Mouse (Mus musculus): ENCODE measurements around the gene Abcc6. TPM values are rescaled to one million over a fixed set of nuclear protein-coding genes. Genes with fewer than 3 reads are reported as not detected.

The Abcc6 gene
- polyA plus RNA-seq (2015; fragmentation: Nextera tagmentation; extraction: Ambion mirVana), result 0.16 TPM in 1 of 2 replicates, not detected in the other

GRCm38 (mm10) chr7:46030145-46030488 lies at the start of gene Abcc6:
TSS of gene Abcc6 (minus strand) at chr7:46030302.
- whole genome bisulfite sequencing, result 12% methylated on average over 11 of the region's 11 CpGs
- H3K27me3 ChIP-seq, result no peaks in the 10 kb centered on the region
- no peak within 1 kb of the TSS for H3K27ac ChIP-seq
- peaks cover 16% of the 10 kb centered on the region for H3K4me1 ChIP-seq (replicated peaks)
- no peaks in the 10 kb centered on the region for H3K9me3 ChIP-seq (replicated peaks)
- H3K4me3 ChIP-seq, result no peak within 1 kb of the TSS
- H3K4me2 ChIP-seq, result peak within 1 kb of the TSS; percentile 37
- H3K9ac ChIP-seq, result 0 out of 2 replicates have a peak within 1 kb of the TSS, but pooled peaks have one; percentile 1
- no peak for ATAC-seq (replicated peaks; ENCODE audit: insufficient number of reproducible peaks, insufficient read depth, low FRiP score, low read depth)
- no peaks in the 10 kb centered on the region for H3K36me3 ChIP-seq

- no peak overlapping the region for H3K4me2 ChIP-seq
- no peaks in the 10 kb centered on the region for H3K9me3 ChIP-seq (replicated peaks)
- H3K4me1 ChIP-seq (replicated peaks), result peaks cover 2% of the 10 kb centered on the region; the same call in 1 of the 2 replicates
- ATAC-seq (replicated peaks; ENCODE audit: insufficient number of reproducible peaks, insufficient read depth, low FRiP score, low read depth), result no peak
- no peaks in the 10 kb centered on the region for H3K27me3 ChIP-seq
- 85% methylated on average over 12 of the region's 12 CpGs for WGBS
- H3K27ac ChIP-seq, result no peak overlapping the region
- no peak overlapping the region for H3K4me3 ChIP-seq
- H3K9ac ChIP-seq, result no peak overlapping the region
- peaks cover 72% of the 10 kb centered on the region for H3K36me3 ChIP-seq
Measured at GRCm38 (mm10) chr7:46077675-46078074, 47.6 kb upstream of the Abcc6 start.

GRCm38 (mm10) chr7:46076844-46077243 lies 46.7 kb upstream of the Abcc6 start:
- Histone ChIP-seq H3K27me3 (no peaks in the 10 kb centered on the region), H3K27ac (no peak overlapping the region), H3K36me3 (peaks cover 73% of the 10 kb centered on the region), H3K4me1 (replicated peaks) (no peaks in the 10 kb centered on the region), H3K9ac (no peak overlapping the region), H3K4me2 (no peak overlapping the region), H3K9me3 (replicated peaks) (no peaks in the 10 kb centered on the region), H3K4me3 (no peak overlapping the region)
- no peak for ATAC-seq (replicated peaks; ENCODE audit: insufficient number of reproducible peaks, insufficient read depth, low FRiP score, low read depth)
- whole genome bisulfite sequencing, result 88% methylated on average over 7 of the region's 7 CpGs

- Histone ChIP-seq H3K4me1 (replicated peaks) (no peaks in the 10 kb centered on the region), H3K4me2 (no peak overlapping the region), H3K27me3 (no peaks in the 10 kb centered on the region)
Measured at GRCm38 (mm10) chr7:46068831-46069230, 38.7 kb upstream of the Abcc6 start.

DNA sequence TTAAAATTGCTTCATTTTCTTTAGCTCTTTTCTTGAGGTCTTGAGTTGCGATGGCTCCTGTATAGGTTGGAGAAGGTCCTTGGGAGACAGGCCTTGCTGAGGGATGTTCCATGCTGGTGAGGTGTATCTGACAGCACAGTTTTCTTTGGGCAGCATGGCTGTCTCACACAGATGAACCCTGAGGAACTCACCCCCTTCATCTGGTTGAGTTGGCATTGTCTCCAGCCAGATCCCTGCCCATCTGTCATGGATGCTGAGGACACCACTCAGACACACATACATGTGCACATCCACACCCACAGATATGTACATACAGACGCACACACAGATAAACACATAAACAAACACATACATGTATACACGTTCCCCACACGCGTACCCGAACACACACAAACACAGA lies 33.2 kb upstream of the Abcc6 start:
- ATAC-seq (replicated peaks; ENCODE audit: insufficient number of reproducible peaks, insufficient read depth, low FRiP score, low read depth), result no peak
- H3K9me3 ChIP-seq (replicated peaks), result no peaks in the 10 kb centered on the region
- no peak overlapping the region for H3K9ac ChIP-seq
- WGBS, result 96% methylated on average over 6 of the region's 6 CpGs
- no peak overlapping the region for H3K27ac ChIP-seq
- H3K27me3 ChIP-seq, result no peaks in the 10 kb centered on the region
- no peak overlapping the region for H3K4me2 ChIP-seq
- H3K36me3 ChIP-seq, result peaks cover 44% of the 10 kb centered on the region
- H3K4me3 ChIP-seq, result no peak overlapping the region
- no peaks in the 10 kb centered on the region for H3K4me1 ChIP-seq (replicated peaks)

More at GRCm38 (mm10) chr7:46068831-46069230, 38.7 kb upstream of the Abcc6 start:
- ATAC-seq (replicated peaks; ENCODE audit: insufficient number of reproducible peaks, insufficient read depth, low FRiP score, low read depth), result no peak
- H3K4me3 ChIP-seq, result no peak overlapping the region
- 87% methylated on average over 8 of the region's 8 CpGs for WGBS
- H3K36me3 ChIP-seq, result peaks cover 63% of the 10 kb centered on the region
- no peaks in the 10 kb centered on the region for H3K9me3 ChIP-seq (replicated peaks)
- no peak overlapping the region for H3K27ac ChIP-seq
- no peak overlapping the region for H3K9ac ChIP-seq

DNA sequence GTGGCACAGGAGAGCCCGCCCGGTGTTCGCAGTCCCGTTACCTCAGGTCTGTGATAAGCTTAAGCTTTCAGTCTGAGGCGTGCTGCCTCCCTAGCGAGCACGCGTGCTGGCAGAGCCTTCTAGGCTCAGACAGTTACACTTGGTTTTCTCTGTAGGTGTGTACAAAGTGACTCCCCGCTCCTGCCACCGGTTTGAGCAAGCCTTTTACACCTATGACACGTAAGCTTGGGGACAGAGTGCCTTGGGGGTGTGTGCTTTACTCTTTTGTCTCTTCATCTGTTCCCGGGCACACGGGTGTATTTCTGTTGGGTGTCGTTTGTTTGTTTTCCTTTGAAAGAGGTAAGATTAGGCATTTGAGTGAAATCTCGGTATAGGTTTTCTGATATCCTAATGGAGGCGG lies 31.5 kb upstream of the Abcc6 start:
- H3K27ac ChIP-seq, result no peak overlapping the region
- H3K4me1 ChIP-seq (replicated peaks), result no peaks in the 10 kb centered on the region
- 91% methylated on average over 16 of the region's 16 CpGs for WGBS
- H3K4me3 ChIP-seq, result no peak overlapping the region
- H3K4me2 ChIP-seq, result no peak overlapping the region
- peaks cover 42% of the 10 kb centered on the region for H3K36me3 ChIP-seq
- no peak for ATAC-seq (replicated peaks; ENCODE audit: insufficient number of reproducible peaks, insufficient read depth, low FRiP score, low read depth)
- H3K27me3 ChIP-seq, result no peaks in the 10 kb centered on the region
- no peak overlapping the region for H3K9ac ChIP-seq
- H3K9me3 ChIP-seq (replicated peaks), result no peaks in the 10 kb centered on the region

DNA sequence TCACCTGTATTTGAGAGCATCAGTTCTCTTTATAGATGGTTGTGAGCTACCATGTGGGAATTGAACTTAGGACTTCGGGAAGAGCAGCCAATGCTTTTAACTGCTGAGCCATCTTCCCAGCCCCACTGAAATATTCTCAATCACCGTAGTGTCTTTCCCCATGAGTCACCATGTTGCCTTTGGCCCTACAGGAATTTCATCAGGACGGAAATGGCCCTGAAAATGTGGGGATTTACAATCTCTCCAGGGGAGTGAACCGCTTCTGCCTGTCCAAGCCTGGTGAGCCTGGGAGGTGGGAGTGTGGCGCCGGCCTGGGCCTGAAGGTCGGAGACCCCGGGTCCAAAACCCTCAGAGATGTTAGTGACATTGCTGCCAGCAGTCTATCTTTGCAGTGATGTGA lies 30.6 kb upstream of the Abcc6 start:
- no peak overlapping the region for H3K9ac ChIP-seq
- H3K9me3 ChIP-seq (replicated peaks), result no peaks in the 10 kb centered on the region
- 91% methylated on average over 8 of the region's 8 CpGs for WGBS
- no peak for ATAC-seq (replicated peaks; ENCODE audit: insufficient number of reproducible peaks, insufficient read depth, low FRiP score, low read depth)
- no peak overlapping the region for H3K27ac ChIP-seq
- H3K4me2 ChIP-seq, result no peak overlapping the region
- H3K4me3 ChIP-seq, result no peak overlapping the region
- H3K36me3 ChIP-seq, result peaks cover 43% of the 10 kb centered on the region
- no peaks in the 10 kb centered on the region for H3K27me3 ChIP-seq
- H3K4me1 ChIP-seq (replicated peaks), result no peaks in the 10 kb centered on the region

- Histone ChIP-seq H3K4me2 (no peak overlapping the region), H3K9me3 (replicated peaks) (no peaks in the 10 kb centered on the region), H3K4me1 (replicated peaks) (no peaks in the 10 kb centered on the region), H3K4me3 (no peak overlapping the region), H3K9ac (no peak overlapping the region), H3K27me3 (no peaks in the 10 kb centered on the region), H3K36me3 (peaks cover 48% of the 10 kb centered on the region), H3K27ac (no peak overlapping the region)
- WGBS, result 82% methylated on average over 11 of the region's 11 CpGs
- no peak for ATAC-seq (replicated peaks; ENCODE audit: insufficient number of reproducible peaks, insufficient read depth, low FRiP score, low read depth)
Measured at GRCm38 (mm10) chr7:46058882-46059281, 28.8 kb upstream of the Abcc6 start.

DNA sequence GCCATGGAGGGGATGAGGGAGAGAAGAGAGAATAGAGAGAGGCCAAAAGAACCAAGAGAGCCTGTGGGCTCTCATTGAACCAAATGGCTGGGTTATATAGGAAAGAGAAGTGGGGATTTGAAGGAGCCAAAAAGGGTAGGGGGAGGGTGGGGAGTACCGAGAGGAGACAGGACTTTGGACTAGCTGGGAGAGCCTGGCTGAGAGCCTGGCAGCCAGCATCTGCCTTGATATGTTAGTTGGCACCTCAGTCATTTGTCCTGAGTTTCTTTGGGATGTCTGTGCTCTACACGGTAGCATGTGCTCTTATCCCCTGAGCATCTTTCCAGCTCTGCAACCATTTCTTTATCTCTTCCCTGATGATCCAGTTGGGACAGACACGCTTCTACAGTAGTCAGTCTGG lies 23.5 kb upstream of the Abcc6 start:
- 88% methylated on average over 3 of the region's 3 CpGs for WGBS
- no peaks in the 10 kb centered on the region for H3K27me3 ChIP-seq

DNA sequence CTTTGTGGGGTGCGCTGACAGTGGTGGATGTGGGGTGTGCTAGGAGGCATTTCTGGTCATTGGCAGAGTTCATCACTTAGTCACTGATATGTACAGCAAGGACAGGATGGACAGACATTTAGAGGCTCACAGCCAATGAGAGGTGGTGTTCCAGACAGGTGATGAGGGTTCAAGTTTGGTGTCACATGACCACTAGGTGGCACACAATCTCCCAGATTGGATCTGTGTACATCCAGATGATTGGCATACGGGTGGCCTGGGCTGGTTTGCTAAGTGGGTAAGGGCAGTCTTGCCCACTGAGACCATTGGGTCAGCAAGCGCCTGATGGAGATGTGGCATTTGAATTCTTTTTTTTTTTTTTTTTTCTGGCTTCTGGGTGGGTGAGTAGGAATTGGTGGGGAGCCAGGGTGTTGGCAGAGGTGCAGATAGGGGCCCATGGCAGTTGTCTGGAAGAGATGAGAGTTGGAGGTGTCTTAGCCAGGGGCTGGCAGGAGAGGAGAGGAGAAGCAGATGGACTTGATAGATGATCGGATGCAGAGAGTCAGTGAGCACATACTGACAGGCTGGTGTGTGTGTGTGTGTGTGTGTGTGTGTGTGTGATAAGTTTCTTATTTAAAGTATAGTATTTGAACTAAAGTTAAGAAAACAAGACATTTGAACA lies 22.2 kb upstream of the Abcc6 start:
- H3K4me2 ChIP-seq, result no peak overlapping the region
- ATAC-seq (replicated peaks; ENCODE audit: insufficient number of reproducible peaks, insufficient read depth, low FRiP score, low read depth), result no peak
- no peaks in the 10 kb centered on the region for H3K4me1 ChIP-seq (replicated peaks)
- peaks cover 48% of the 10 kb centered on the region; the same call in 1 of the 2 replicates for H3K36me3 ChIP-seq
- 86% methylated on average over 4 of the region's 4 CpGs for WGBS
- H3K9ac ChIP-seq, result no peak overlapping the region
- no peaks in the 10 kb centered on the region for H3K27me3 ChIP-seq
- no peak overlapping the region for H3K27ac ChIP-seq
- no peaks in the 10 kb centered on the region for H3K9me3 ChIP-seq (replicated peaks)
- no peak overlapping the region for H3K4me3 ChIP-seq

More for the DNA sequence above, 23.5 kb upstream of the Abcc6 start:
- H3K9me3 ChIP-seq (replicated peaks), result no peaks in the 10 kb centered on the region
- H3K4me1 ChIP-seq (replicated peaks), result no peaks in the 10 kb centered on the region
- H3K36me3 ChIP-seq, result peaks cover 47% of the 10 kb centered on the region
- ATAC-seq (replicated peaks; ENCODE audit: insufficient number of reproducible peaks, insufficient read depth, low FRiP score, low read depth), result no peak
- no peak overlapping the region for H3K4me3 ChIP-seq
- no peak overlapping the region for H3K4me2 ChIP-seq
- H3K9ac ChIP-seq, result no peak overlapping the region
- H3K27ac ChIP-seq, result no peak overlapping the region

DNA sequence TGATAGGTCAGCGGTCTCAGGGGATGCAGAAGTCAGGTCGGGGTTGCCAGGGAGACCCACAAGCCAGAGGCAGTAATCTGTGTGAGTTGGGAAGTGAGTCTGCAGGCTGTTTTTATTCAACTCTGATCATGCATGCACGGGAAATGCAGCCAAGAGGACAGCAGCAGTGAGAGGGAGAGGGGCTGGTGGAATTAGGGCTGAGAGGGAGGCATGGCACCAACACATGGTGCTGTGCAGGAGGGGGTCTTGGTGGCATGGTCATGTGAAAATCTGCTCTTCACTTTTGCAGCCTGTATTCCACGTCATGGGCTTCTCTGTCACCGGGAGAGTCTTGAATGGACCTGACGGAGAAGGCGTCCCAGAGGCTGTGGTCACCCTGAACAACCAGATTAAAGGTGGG lies 19.9 kb upstream of the Abcc6 start:
- H3K9ac ChIP-seq, result no peak overlapping the region
- WGBS, result 91% methylated on average over 7 of the region's 7 CpGs
- H3K27ac ChIP-seq, result no peak overlapping the region
- no peak overlapping the region for H3K4me3 ChIP-seq
- no peaks in the 10 kb centered on the region for H3K27me3 ChIP-seq
- ATAC-seq (replicated peaks; ENCODE audit: insufficient number of reproducible peaks, insufficient read depth, low FRiP score, low read depth), result no peak
- no peaks in the 10 kb centered on the region for H3K9me3 ChIP-seq (replicated peaks)
- H3K36me3 ChIP-seq, result peaks cover 56% of the 10 kb centered on the region; the same call in 1 of the 2 replicates
- H3K4me2 ChIP-seq, result no peak overlapping the region
- H3K4me1 ChIP-seq (replicated peaks), result no peaks in the 10 kb centered on the region

DNA sequence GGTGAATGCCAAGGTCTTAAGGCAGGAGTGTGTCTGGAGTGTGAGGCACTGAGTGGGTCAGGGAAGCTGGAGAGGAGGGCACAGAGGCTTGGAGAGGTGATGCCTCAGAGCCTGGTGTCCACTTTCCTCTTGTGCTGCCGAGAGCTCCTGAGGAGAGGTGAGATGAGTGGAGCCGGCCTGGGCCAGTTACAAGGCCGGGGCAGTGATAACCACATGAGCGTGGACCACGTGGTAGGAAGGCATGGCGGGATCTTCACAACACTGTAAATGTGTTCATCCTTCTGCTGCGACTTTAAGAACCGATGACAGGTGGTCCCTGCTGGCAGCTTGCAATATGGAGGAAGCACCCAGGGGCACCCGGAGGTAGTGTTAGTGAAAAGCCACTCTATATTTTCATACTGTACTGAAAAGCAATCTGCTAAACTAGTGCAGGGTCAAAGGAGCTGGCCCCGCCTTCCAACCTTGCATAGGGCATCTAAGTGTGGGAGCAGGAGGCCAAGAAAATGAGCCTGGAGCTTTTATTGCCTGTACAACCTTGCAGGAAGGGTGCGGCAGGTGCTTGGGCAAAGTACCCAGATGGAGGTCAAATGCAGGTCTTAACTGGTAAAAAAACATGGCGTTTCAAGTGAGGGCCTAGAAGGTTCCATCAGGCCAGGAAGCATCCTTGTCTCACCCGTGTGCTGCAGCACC lies 17.9 kb upstream of the Abcc6 start:
- H3K9me3 ChIP-seq (replicated peaks), result no peaks in the 10 kb centered on the region
- no peaks in the 10 kb centered on the region for H3K27me3 ChIP-seq
- 86% methylated on average over 13 of the region's 13 CpGs for WGBS
- H3K4me2 ChIP-seq, result no peak overlapping the region
- no peak for ATAC-seq (replicated peaks; ENCODE audit: insufficient number of reproducible peaks, insufficient read depth, low FRiP score, low read depth)
- H3K4me1 ChIP-seq (replicated peaks), result no peaks in the 10 kb centered on the region
- no peak overlapping the region for H3K4me3 ChIP-seq
- H3K9ac ChIP-seq, result no peak overlapping the region
- H3K27ac ChIP-seq, result no peak overlapping the region
- H3K36me3 ChIP-seq, result peaks cover 49% of the 10 kb centered on the region

Measured in heart, embryonic 15.5 days (tissue).